Mouse (Mus musculus): ENCODE data around the gene C2cd4c. TPM values are rescaled to one million over a fixed set of nuclear protein-coding genes. Genes with fewer than 3 reads are reported as not detected.
A peak's percentile ranks its signal among the peaks of the same experiment; 100 is the strongest.

Gene C2cd4c
- total RNA-seq, 2 experiments from 2014 or later, result 0.20 to 0.51 TPM

- DNase-seq, result no peak
- no peak overlapping the region for H3K27ac ChIP-seq
- no peak for TF ChIP-seq CTCF (IDR thresholded peaks at IDR 0.05)
- intact Hi-C loops (cut with DNase I), result no loop called here
- H3K4me3 ChIP-seq, result no peak overlapping the region
Measured at GRCm38 (mm10) chr10:79584021-79584420, 29.8 kb downstream of the C2cd4c start.

- DNase-seq, result no peak
- no peak for TF ChIP-seq CTCF (IDR thresholded peaks at IDR 0.05)
- intact Hi-C loops (cut with DNase I), result no loop called here
- Histone ChIP-seq H3K27ac (no peak overlapping the region), H3K4me3 (no peak overlapping the region)
Measured at GRCm38 (mm10) chr10:79581501-79581900, 32.3 kb downstream of the C2cd4c start.

- no peak overlapping the region for H3K27ac ChIP-seq
- no peak overlapping the region for H3K4me3 ChIP-seq
- intact Hi-C loops (cut with DNase I), result no loop called here
- TF ChIP-seq CTCF (IDR thresholded peaks at IDR 0.05), result peak; percentile 58
- peak; percentile 43 for DNase-seq
Measured at GRCm38 (mm10) chr10:79580811-79581210, 33.0 kb downstream of the C2cd4c start.

- Histone ChIP-seq H3K4me3 (no peak overlapping the region), H3K27ac (no peak overlapping the region)
- no peak for DNase-seq
- TF ChIP-seq CTCF (IDR thresholded peaks at IDR 0.05), result no peak
- intact Hi-C loops (cut with DNase I), result no loop called here
Measured at GRCm38 (mm10) chr10:79580356-79580755, 33.5 kb downstream of the C2cd4c start.

GRCm38 (mm10) chr10:79579781-79580180 lies 34.0 kb downstream of the C2cd4c start:
- intact Hi-C loops (cut with DNase I), result no loop called here
- no peak overlapping the region for H3K27ac ChIP-seq
- no peak overlapping the region for H3K4me3 ChIP-seq
- DNase-seq, result no peak
- no peak for TF ChIP-seq CTCF (IDR thresholded peaks at IDR 0.05)

GRCm38 (mm10) chr10:79578891-79579290 lies 34.9 kb downstream of the C2cd4c start:
- no peak overlapping the region for H3K27ac ChIP-seq
- no peak for DNase-seq
- intact Hi-C loops (cut with DNase I), result no loop called here
- TF ChIP-seq CTCF (IDR thresholded peaks at IDR 0.05), result no peak
- no peak overlapping the region for H3K4me3 ChIP-seq

GRCm38 (mm10) chr10:79578276-79578675 lies 35.5 kb downstream of the C2cd4c start:
- intact Hi-C loops (cut with DNase I), result no loop called here
- no peak for DNase-seq
- Histone ChIP-seq H3K4me3 (no peak overlapping the region), H3K27ac (no peak overlapping the region)
- no peak for TF ChIP-seq CTCF (IDR thresholded peaks at IDR 0.05)

GRCm38 (mm10) chr10:79577376-79577775 lies 36.4 kb downstream of the C2cd4c start:
- DNase-seq, result no peak
- TF ChIP-seq CTCF (IDR thresholded peaks at IDR 0.05), result no peak
- intact Hi-C loops (cut with DNase I), result no loop called here
- no peak overlapping the region for H3K27ac ChIP-seq
- H3K4me3 ChIP-seq, result no peak overlapping the region

- TF ChIP-seq CTCF (IDR thresholded peaks at IDR 0.05), result no peak
- H3K4me3 ChIP-seq, result no peak overlapping the region
- intact Hi-C loops (cut with DNase I), result no loop called here
- H3K27ac ChIP-seq, result no peak overlapping the region
- DNase-seq, result no peak
Measured at GRCm38 (mm10) chr10:79575754-79576153, 38.1 kb downstream of the C2cd4c start.

GRCm38 (mm10) chr10:79574796-79575195 lies 39.0 kb downstream of the C2cd4c start:
- intact Hi-C loops (cut with DNase I), result no loop called here
- no peak for TF ChIP-seq CTCF (IDR thresholded peaks at IDR 0.05)
- Histone ChIP-seq H3K27ac (no peak overlapping the region), H3K4me3 (no peak overlapping the region)
- no peak for DNase-seq

GRCm38 (mm10) chr10:79574350-79574749 lies 39.5 kb downstream of the C2cd4c start:
- no peak for DNase-seq
- intact Hi-C loops (cut with DNase I), result no loop called here
- TF ChIP-seq CTCF (IDR thresholded peaks at IDR 0.05), result no peak
- Histone ChIP-seq H3K4me3 (no peak overlapping the region), H3K27ac (no peak overlapping the region)

- TF ChIP-seq CTCF (IDR thresholded peaks at IDR 0.05), result no peak
- DNase-seq, result no peak
- H3K27ac ChIP-seq, result no peak overlapping the region
- intact Hi-C loops (cut with DNase I), result no loop called here
- H3K4me3 ChIP-seq, result no peak overlapping the region
Measured at GRCm38 (mm10) chr10:79573611-79574010, 40.2 kb downstream of the C2cd4c start.

- no peak for TF ChIP-seq CTCF (IDR thresholded peaks at IDR 0.05)
- intact Hi-C loops (cut with DNase I), result no loop called here
- DNase-seq, result no peak
Measured at GRCm38 (mm10) chr10:79571314-79571713, 42.5 kb downstream of the C2cd4c start.

GRCm38 (mm10) chr10:79569921-79570320 lies 43.9 kb downstream of the C2cd4c start:
- Histone ChIP-seq H3K4me3 (no peak overlapping the region), H3K27ac (no peak overlapping the region)
- TF ChIP-seq CTCF (IDR thresholded peaks at IDR 0.05), result no peak
- peak; percentile 8 for DNase-seq
- intact Hi-C loops (cut with DNase I), result no loop called here

More at GRCm38 (mm10) chr10:79571314-79571713, 42.5 kb downstream of the C2cd4c start:
- H3K27ac ChIP-seq, result no peak overlapping the region
- H3K4me3 ChIP-seq, result no peak overlapping the region

- no peak for DNase-seq
- Histone ChIP-seq H3K4me3 (no peak overlapping the region), H3K27ac (no peak overlapping the region)
- intact Hi-C loops (cut with DNase I), result no loop called here
- TF ChIP-seq CTCF (IDR thresholded peaks at IDR 0.05), result no peak
Measured at GRCm38 (mm10) chr10:79559716-79560115, 54.1 kb downstream of the C2cd4c start.

All from gastrocnemius, adult 2 months (tissue).